Mouse (Mus musculus): ENCODE measurements around the gene Gatc. TPM values are rescaled to one million over a fixed set of nuclear protein-coding genes. Genes with fewer than 3 reads are reported as not detected.

The Gatc gene
- total RNA-seq, 1 experiment, result 3.1 TPM

DNA sequence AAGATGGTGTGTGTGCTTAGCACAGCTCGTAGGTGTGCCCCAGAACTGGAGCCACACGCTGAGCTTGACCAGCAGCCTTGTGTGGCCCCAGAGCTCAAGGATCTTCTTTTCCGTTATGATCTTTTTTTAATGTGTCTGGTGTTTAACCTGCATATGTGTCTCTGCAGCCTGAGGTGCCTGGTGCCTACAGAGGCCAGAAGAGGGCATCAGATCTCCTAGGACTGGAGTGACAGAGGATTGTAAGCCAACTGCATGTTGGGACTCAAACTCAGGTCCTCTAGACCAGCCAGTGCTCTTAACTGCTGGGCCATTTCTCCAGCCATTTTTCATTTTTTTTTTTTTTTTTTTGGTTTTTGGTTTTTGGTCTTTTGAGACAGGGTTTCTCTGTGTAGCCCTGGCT lies 56.2 kb downstream of the Gatc start:
- in situ Hi-C loops (cut with MboI; ENCODE audit: low sequenced_read_pairs in 2 of 2, unreplicated experiment in 2 of 2), result no loop called here
- H3K9ac ChIP-seq (ENCODE audit: insufficient read depth, low read depth, low read length, poor library complexity, severe bottlenecking), result no peak overlapping the region
- no peaks in the 10 kb centered on the region for H3K4me1 ChIP-seq (ENCODE audit: control insufficient read depth in 2 of 2, insufficient read depth in 2 of 2, low read length in 2 of 2, poor library complexity in 1 of 2)
- no peak overlapping the region for H3K27ac ChIP-seq (ENCODE audit: insufficient read depth, low read depth, low read length, poor library complexity, severe bottlenecking)
- no peaks in the 10 kb centered on the region for H3K9me3 ChIP-seq (ENCODE audit: control insufficient read depth, insufficient read depth, low read depth, low read length)
- TF ChIP-seq CHD2 (IDR thresholded peaks at IDR 0.05; ENCODE audit: low read depth, low read length), result no peak
- no peak for TF ChIP-seq ZNF384 (IDR thresholded peaks at IDR 0.05; ENCODE audit: low read depth, low read length)
- TF ChIP-seq MAFK (IDR thresholded peaks at IDR 0.05; ENCODE audit: insufficient read depth, low read depth, low read length), result no peak
- no peak for TF ChIP-seq ZC3H11A (IDR thresholded peaks at IDR 0.05; ENCODE audit: borderline replicate concordance, low read depth, low read length)
- TF ChIP-seq HCFC1 (IDR thresholded peaks at IDR 0.05; ENCODE audit: borderline replicate concordance, insufficient read depth, low read length), result no peak
- DNase-seq (ENCODE audit: low read depth, low spot score), result no peak
- no peak overlapping the region for H3K4me3 ChIP-seq (ENCODE audit: insufficient read depth in 1 of 2, low read depth in 1 of 2, low read length in 2 of 2, poor library complexity in 1 of 2, severe bottlenecking in 1 of 2)
- H3K36me3 ChIP-seq (ENCODE audit: control insufficient read depth, insufficient read depth, low read length, poor library complexity, severe bottlenecking), result peaks cover 13% of the 10 kb centered on the region; the same call in 1 of the 2 replicates

Other genes with a start within 250 kb of the Gatc start
- gene Gm10401, start 242.9 kb downstream of the Gatc start, total RNA-seq (2012; rRNA removed), result 5.8 and 7.7 TPM in 2 replicates
- gene Acads, start 221.8 kb downstream of the Gatc start, total RNA-seq (2012; rRNA removed), result 41.1 and 43.6 TPM in 2 replicates
- 27.1 and 27.5 TPM in 2 replicates for gene Unc119b, start 206.2 kb downstream of the Gatc start, total RNA-seq (2012; rRNA removed)
- 191 and 272 TPM in 2 replicates for gene Mlec, start 183.0 kb downstream of the Gatc start, total RNA-seq (2012; rRNA removed)
- 14.9 and 25.2 TPM in 2 replicates for gene Cabp1, start 146.8 kb downstream of the Gatc start, total RNA-seq (2012; rRNA removed)
- 155 and 174 TPM in 2 replicates for gene Pop5, start 105.3 kb downstream of the Gatc start, total RNA-seq (2012; rRNA removed)
- 134 and 138 TPM in 2 replicates for gene Rnf10, start 68.3 kb downstream of the Gatc start, total RNA-seq (2012; rRNA removed)
- gene Coq5, start 61.5 kb downstream of the Gatc start, total RNA-seq (2012; rRNA removed), result 28.3 and 34.8 TPM in 2 replicates
- gene Dynll1, start 40.2 kb downstream of the Gatc start, total RNA-seq (2012; rRNA removed), result 575 and 753 TPM in 2 replicates
- 42.6 and 57.2 TPM in 2 replicates for gene Srsf9, start 14.0 kb downstream of the Gatc start, total RNA-seq (2012; rRNA removed)
- gene Triap1, start within 50 bp of the Gatc start, total RNA-seq (2012; rRNA removed), result 21.5 and 30.7 TPM in 2 replicates
- 936 and 1,706 TPM in 2 replicates for gene Cox6a1, start 7.8 kb upstream of the Gatc start, total RNA-seq (2012; rRNA removed)
- gene Msi1, start 88.4 kb upstream of the Gatc start, total RNA-seq (2012; rRNA removed), result 5.6 and 9.0 TPM in 2 replicates
- gene Pla2g1b, start 125.1 kb upstream of the Gatc start, total RNA-seq (2012; rRNA removed), result 31.1 and 36.6 TPM in 2 replicates
- 15.3 and 25.7 TPM in 2 replicates for gene Sirt4, start 143.5 kb upstream of the Gatc start, total RNA-seq (2012; rRNA removed)
- gene Pxn, start 165.5 kb upstream of the Gatc start, total RNA-seq (2012; rRNA removed), result 25.5 and 29.4 TPM in 2 replicates
- gene Rplp0, start 218.3 kb upstream of the Gatc start, total RNA-seq (2012; rRNA removed), result 2,284 and 2,327 TPM in 2 replicates
- 112 and 163 TPM in 2 replicates for gene Gcn1l1, start 224.1 kb upstream of the Gatc start, total RNA-seq (2012; rRNA removed)

Data from ES-E14 (cell line).